Mouse (Mus musculus) myocyte (in vitro differentiated cells): ENCODE measurements at regions not wholly inside any gene's neighbourhood (a gene's known extent, or its start where the extent isn't known, plus 50 kb on each side); places are given as distances from the start of the nearest gene placed in this dataset.

ENCODE experiments used
- CEBPB ChIP-seq: IDR thresholded peaks from 2 replicates; pipeline ENCODE4 v1.6.1; 2011; ENCODE audit warnings: mild to moderate bottlenecking, moderate library complexity; ENCODE audit not compliant: poor library complexity, insufficient read depth, severe bottlenecking
- SRF ChIP-seq: IDR thresholded peaks from one replicate; pipeline ENCODE4 v1.6.1; 2011; ENCODE audit warnings: low read depth; ENCODE audit not compliant: control insufficient read depth, insufficient read length
- TCF12 ChIP-seq: IDR thresholded peaks from one replicate; pipeline ENCODE4 v1.6.1; 2011; ENCODE audit warnings: mild to moderate bottlenecking, control low read depth; ENCODE audit not compliant: poor library complexity, insufficient read depth, severe bottlenecking
- USF1 ChIP-seq: IDR thresholded peaks from one replicate; pipeline ENCODE4 v1.6.1; 2011; ENCODE audit warnings: low read depth, mild to moderate bottlenecking, control low read depth, moderate library complexity

DNA sequence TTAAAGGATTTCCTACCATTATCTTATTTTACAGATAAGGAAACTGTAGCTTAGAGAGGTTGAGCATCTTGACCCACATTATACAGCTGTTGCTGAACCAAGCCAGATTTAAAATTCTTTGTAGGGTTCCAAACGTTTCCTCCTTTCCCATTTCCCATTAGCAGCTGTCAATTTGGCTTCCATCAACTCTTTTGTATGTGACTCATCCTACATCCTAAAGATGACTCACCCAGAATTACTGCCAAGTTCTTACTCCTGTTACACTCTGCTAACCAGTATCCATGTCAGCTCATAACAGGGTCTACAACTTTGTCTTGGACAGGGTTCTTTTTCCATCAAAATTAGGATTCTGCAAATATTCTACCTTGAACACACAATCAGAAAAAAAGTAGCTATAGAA, 579.2 kb upstream of the 4930452B06Rik start:
- TF ChIP-seq CEBPB (no peak), USF1 (no peak), TCF12 (peak; percentile 34), SRF (no peak)
